Mouse (Mus musculus): ENCODE results near the gene 2210407C18Rik. TPM values are rescaled to one million over a fixed set of nuclear protein-coding genes. Genes with fewer than 3 reads are reported as not detected.

2210407C18Rik gene
- not detected in 2 replicates for polyA plus RNA-seq (2016; fragmentation: Nextera tagmentation; extraction: Ambion mirVana)

DNA sequence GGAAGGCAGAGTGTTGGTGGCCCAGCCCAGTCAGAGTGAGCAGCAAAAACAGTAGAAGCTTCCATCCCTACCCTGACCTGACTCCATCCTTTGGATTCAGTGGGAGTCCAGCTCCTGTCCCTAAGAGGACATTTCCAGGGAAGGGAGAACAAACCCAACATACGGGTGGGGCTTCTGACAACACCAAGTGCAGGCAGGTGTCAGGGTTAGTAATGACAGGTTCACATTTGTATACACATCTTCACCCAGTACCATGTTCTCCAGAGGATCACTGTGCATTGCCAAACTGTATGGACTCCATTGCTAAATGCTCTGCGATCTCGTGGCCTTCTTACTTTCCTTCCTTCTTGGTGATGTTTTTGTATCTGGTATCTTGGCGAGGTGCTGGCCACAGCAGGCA is at the start of gene 2210407C18Rik:
Gene 2210407C18Rik, minus strand, starts transcription at position 101 of the 400 bp plus-strand sequence.
- Histone ChIP-seq H3K27me3 (no peaks in the 10 kb centered on the region), H3K4me3 (replicated peaks) (no peak within 1 kb of the TSS), H3K27ac (no peak within 1 kb of the TSS), H3K9ac (replicated peaks) (no peak within 1 kb of the TSS), H3K4me1 (replicated peaks) (no peaks in the 10 kb centered on the region), H3K4me2 (no peak within 1 kb of the TSS), H3K36me3 (no peaks in the 10 kb centered on the region), H3K9me3 (no peaks in the 10 kb centered on the region)
- WGBS: 90% methylated on average over 4 of the region's 4 CpGs
- no peak for ATAC-seq (ENCODE audit: insufficient number of reproducible peaks, insufficient read depth, low FRiP score, low TSS enrichment, low read depth)

- Histone ChIP-seq H3K9me3 (no peaks in the 10 kb centered on the region), H3K27me3 (no peaks in the 10 kb centered on the region), H3K4me1 (replicated peaks) (no peaks in the 10 kb centered on the region), H3K36me3 (no peaks in the 10 kb centered on the region), H3K4me2 (no peak within 1 kb of the TSS), H3K4me3 (replicated peaks) (no peak within 1 kb of the TSS), H3K27ac (no peak within 1 kb of the TSS), H3K9ac (replicated peaks) (no peak within 1 kb of the TSS)
- no peak for ATAC-seq (ENCODE audit: insufficient number of reproducible peaks, insufficient read depth, low FRiP score, low TSS enrichment, low read depth)
- 79% methylated on average over 4 of the region's 4 CpGs for WGBS
Measured at GRCm38 (mm10) chr11:58658596-58658995, 42.7 kb upstream of the 2210407C18Rik start, which contains the start of gene Olfr322. TSS of gene Olfr322 (plus strand) at chr11:58658782.

GRCm38 (mm10) chr11:58655151-58655550 is 39.3 kb upstream of the 2210407C18Rik start:
- 92% methylated on average over 3 of the region's 3 CpGs for WGBS

GRCm38 (mm10) chr11:58643350-58643749 is 27.5 kb upstream of the 2210407C18Rik start:
- ATAC-seq (ENCODE audit: insufficient number of reproducible peaks, insufficient read depth, low FRiP score, low TSS enrichment, low read depth): no peak
- no peak overlapping the region for H3K27ac ChIP-seq
- peaks cover 11% of the 10 kb centered on the region for H3K4me1 ChIP-seq (replicated peaks)
- no peak overlapping the region for H3K4me2 ChIP-seq
- H3K4me3 ChIP-seq (replicated peaks): no peak overlapping the region
- 35% methylated on average over 6 of the region's 6 CpGs for WGBS
- H3K27me3 ChIP-seq: peaks cover 39% of the 10 kb centered on the region
- no peaks in the 10 kb centered on the region for H3K9me3 ChIP-seq
- H3K36me3 ChIP-seq: no peaks in the 10 kb centered on the region
- no peak overlapping the region for H3K9ac ChIP-seq (replicated peaks)

More at GRCm38 (mm10) chr11:58655151-58655550, 39.3 kb upstream of the 2210407C18Rik start:
- no peak overlapping the region for H3K4me2 ChIP-seq
- H3K9ac ChIP-seq (replicated peaks): no peak overlapping the region
- H3K4me1 ChIP-seq (replicated peaks): no peaks in the 10 kb centered on the region
- H3K36me3 ChIP-seq: no peaks in the 10 kb centered on the region
- no peak overlapping the region for H3K4me3 ChIP-seq (replicated peaks)
- no peaks in the 10 kb centered on the region for H3K9me3 ChIP-seq
- H3K27ac ChIP-seq: no peak overlapping the region
- H3K27me3 ChIP-seq: no peaks in the 10 kb centered on the region
- ATAC-seq (ENCODE audit: insufficient number of reproducible peaks, insufficient read depth, low FRiP score, low TSS enrichment, low read depth): no peak

DNA sequence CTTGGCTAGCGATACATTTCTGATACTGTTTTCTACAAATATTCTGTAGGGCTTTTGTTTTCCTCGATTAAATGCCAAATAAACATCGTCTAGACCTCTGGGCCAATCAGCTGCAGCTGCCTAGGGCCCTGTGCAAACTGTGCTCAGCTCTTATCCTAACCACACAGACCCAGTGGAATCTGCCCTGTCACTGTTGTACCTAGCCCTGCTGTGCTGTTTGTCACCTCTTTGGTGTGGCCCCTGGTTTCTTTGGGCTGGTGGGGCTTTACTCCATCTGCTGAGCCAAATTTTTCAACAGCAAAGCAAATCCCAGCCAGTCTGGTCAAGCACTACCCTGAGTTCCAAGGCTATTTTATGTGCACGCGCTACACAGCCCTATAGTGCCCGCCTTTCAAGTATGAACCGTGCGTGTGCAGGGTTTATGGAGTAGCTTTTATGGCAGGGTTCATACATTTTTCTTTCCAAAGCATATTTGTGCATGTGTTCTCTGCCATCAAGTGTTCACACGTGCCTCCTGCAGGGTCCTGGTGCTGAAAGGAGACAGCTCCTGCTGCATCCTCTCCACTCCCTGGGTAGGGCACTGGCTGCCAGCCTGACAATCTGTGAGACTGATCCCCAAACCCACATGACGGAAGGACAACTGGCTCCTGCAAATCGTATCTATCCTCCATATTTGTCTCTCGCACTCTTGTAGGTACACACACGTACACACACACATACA is 25.9 kb upstream of the 2210407C18Rik start:
- Histone ChIP-seq H3K27ac (no peak overlapping the region), H3K9me3 (no peaks in the 10 kb centered on the region), H3K4me2 (no peak overlapping the region), H3K4me3 (replicated peaks) (no peak overlapping the region), H3K9ac (replicated peaks) (no peak overlapping the region), H3K4me1 (replicated peaks) (peaks cover 11% of the 10 kb centered on the region), H3K36me3 (no peaks in the 10 kb centered on the region), H3K27me3 (peaks cover 44% of the 10 kb centered on the region)
- whole genome bisulfite sequencing: 83% methylated on average over 13 of the region's 13 CpGs
- peak; percentile 63; the same call in 1 of the 2 replicates for ATAC-seq (ENCODE audit: insufficient number of reproducible peaks, insufficient read depth, low FRiP score, low TSS enrichment, low read depth)

DNA sequence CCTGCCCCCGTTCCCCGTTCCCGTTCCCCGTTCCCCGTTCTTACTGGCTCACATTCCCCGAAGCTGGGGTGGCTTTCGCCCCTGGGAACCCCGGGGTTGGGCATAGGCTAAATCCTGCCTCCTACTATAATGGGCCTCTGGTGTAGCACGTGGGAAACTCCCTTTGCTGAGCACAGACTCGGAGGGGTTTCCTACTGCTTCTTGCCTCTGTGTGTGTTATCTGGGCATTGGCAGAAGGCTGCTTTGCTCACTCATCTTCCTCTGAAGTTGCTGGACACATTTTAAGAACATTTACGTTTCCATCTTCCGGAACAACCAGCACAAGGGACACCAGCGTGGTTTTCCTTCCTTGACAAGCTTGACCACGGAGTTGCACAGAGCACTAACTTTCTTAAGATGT is 25.2 kb upstream of the 2210407C18Rik start:
- Histone ChIP-seq H3K4me2 (peak overlapping the region; percentile 84), H3K27me3 (peaks cover 44% of the 10 kb centered on the region), H3K4me3 (replicated peaks) (peak overlapping the region; percentile 42), H3K9ac (replicated peaks) (0 out of 2 replicates have a peak overlapping the region, but pooled peaks have one; percentile 48), H3K9me3 (no peaks in the 10 kb centered on the region), H3K36me3 (no peaks in the 10 kb centered on the region), H3K4me1 (replicated peaks) (peaks cover 11% of the 10 kb centered on the region), H3K27ac (no peak overlapping the region)
- WGBS: 26% methylated on average over 14 of the region's 14 CpGs
- no peak for ATAC-seq (ENCODE audit: insufficient number of reproducible peaks, insufficient read depth, low FRiP score, low TSS enrichment, low read depth)

DNA sequence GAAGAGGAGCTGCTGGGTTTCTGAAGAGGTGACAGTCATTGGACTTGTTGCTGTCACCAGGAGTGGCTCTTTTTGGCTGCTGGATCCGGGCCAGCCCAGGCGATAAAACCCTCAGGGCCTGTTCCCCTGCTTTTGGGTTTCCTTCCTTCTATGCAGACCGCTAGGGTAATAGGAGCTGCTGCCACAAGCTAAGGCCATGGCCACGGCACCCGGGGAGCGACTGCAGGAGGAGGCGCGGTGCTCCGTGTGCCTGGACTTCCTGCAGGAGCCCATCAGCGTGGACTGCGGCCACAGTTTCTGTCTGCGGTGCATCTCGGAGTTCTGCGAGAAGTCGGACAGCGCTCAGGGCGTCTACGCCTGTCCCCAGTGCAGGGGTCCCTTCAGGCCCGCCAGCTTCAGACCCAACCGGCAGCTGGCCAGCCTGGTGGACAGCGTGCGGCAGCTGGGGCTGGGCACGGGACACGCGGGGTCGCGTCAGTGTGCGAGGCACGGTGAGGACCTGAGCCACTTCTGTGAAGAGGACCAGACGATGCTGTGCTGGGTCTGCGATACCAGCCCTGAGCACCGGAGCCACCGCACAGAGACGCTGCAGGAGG is 24.5 kb upstream of the 2210407C18Rik start, which contains the start of gene Trim58:
Gene Trim58, plus strand, starts transcription at position 194 of the 596 bp plus-strand sequence.
- H3K9ac ChIP-seq (replicated peaks): peak within 1 kb of the TSS; percentile 48; the same call in 1 of the 2 replicates

GRCm38 (mm10) chr11:58638176-58638701 is 22.4 kb upstream of the 2210407C18Rik start:
- ATAC-seq (ENCODE audit: insufficient number of reproducible peaks, insufficient read depth, low FRiP score, low TSS enrichment, low read depth): no peak
- 34% methylated on average over 7 of the region's 7 CpGs for WGBS
- Histone ChIP-seq H3K4me3 (replicated peaks) (no peak overlapping the region), H3K4me1 (replicated peaks) (peaks cover 11% of the 10 kb centered on the region), H3K9ac (replicated peaks) (no peak overlapping the region), H3K4me2 (no peak overlapping the region), H3K27ac (no peak overlapping the region), H3K27me3 (peaks cover 44% of the 10 kb centered on the region), H3K9me3 (no peaks in the 10 kb centered on the region), H3K36me3 (no peaks in the 10 kb centered on the region)

More for the DNA sequence above, 24.5 kb upstream of the 2210407C18Rik start, which contains the start of gene Trim58:
- Histone ChIP-seq H3K36me3 (no peaks in the 10 kb centered on the region), H3K27ac (no peak within 1 kb of the TSS), H3K9me3 (no peaks in the 10 kb centered on the region), H3K4me2 (peak within 1 kb of the TSS; percentile 84), H3K4me1 (replicated peaks) (peaks cover 11% of the 10 kb centered on the region), H3K27me3 (peaks cover 41% of the 10 kb centered on the region), H3K4me3 (replicated peaks) (peak within 1 kb of the TSS; percentile 42)
- whole genome bisulfite sequencing: 5% methylated on average over 34 of the region's 34 CpGs
- peak; percentile 66; the same call in 1 of the 2 replicates for ATAC-seq (ENCODE audit: insufficient number of reproducible peaks, insufficient read depth, low FRiP score, low TSS enrichment, low read depth)

DNA sequence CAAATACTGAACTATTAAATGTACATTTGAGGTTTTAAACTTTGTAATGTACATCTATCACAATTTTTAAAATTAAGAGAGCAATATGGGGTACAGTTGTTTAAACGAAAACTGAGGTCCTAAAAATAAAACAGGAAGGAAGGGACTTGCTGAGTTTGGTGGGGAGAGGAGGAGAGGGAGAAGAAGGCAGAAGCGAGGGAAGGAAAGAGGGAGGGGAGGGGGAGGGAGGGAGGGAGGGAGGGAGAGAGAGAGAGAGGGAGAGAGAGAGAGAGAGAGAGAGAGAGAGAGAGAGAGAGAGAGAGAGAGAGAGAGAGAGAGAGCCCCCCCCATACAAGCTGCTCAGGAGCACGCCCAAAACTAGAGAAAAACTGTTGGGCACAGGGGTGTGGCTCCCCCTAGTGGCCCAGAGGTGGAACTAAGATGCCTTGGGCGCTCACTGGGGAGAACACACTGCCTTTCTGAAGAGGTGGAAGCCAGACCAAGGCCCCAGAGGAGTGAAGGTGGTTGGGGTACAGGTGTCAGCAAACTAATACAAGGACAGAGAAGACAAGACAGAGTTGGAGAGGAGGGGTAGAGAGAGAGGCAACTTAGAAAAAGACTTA is 20.6 kb upstream of the 2210407C18Rik start:
- ATAC-seq (ENCODE audit: insufficient number of reproducible peaks, insufficient read depth, low FRiP score, low TSS enrichment, low read depth): no peak
- Histone ChIP-seq H3K9ac (replicated peaks) (no peak overlapping the region), H3K36me3 (no peaks in the 10 kb centered on the region), H3K4me1 (replicated peaks) (peaks cover 11% of the 10 kb centered on the region), H3K4me2 (no peak overlapping the region), H3K4me3 (replicated peaks) (no peak overlapping the region), H3K9me3 (no peaks in the 10 kb centered on the region), H3K27me3 (peaks cover 37% of the 10 kb centered on the region), H3K27ac (no peak overlapping the region)
- WGBS: 20% methylated on average over 4 of the region's 4 CpGs

DNA sequence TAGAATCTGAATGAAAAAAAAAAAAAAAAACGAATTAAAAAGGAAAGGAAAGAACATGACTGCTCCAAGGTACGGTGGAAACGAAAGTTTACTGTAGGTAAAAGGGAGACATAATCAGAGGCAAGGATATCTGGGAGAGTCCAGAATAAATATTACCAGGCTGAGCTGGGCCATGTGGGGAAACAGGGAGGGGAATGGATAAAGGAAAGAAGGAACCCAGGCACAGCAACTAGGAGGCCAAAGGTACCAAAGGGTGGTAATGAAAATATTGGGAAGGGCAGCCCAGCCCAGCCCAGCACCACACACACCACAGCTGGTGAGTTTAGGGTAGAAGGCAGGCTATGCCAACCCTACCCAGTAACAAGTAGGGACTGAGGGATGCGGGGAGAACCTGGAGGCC is 19.0 kb upstream of the 2210407C18Rik start:
- WGBS: 65% methylated on average over 4 of the region's 4 CpGs
- Histone ChIP-seq H3K4me1 (replicated peaks) (no peaks in the 10 kb centered on the region), H3K4me2 (no peak overlapping the region), H3K9me3 (no peaks in the 10 kb centered on the region), H3K4me3 (replicated peaks) (no peak overlapping the region), H3K27ac (no peak overlapping the region), H3K9ac (replicated peaks) (no peak overlapping the region), H3K36me3 (no peaks in the 10 kb centered on the region), H3K27me3 (peaks cover 23% of the 10 kb centered on the region)
- ATAC-seq (ENCODE audit: insufficient number of reproducible peaks, insufficient read depth, low FRiP score, low TSS enrichment, low read depth): no peak

- Histone ChIP-seq H3K4me2 (no peak within 1 kb of the TSS), H3K4me1 (replicated peaks) (no peaks in the 10 kb centered on the region), H3K4me3 (replicated peaks) (no peak within 1 kb of the TSS), H3K27ac (no peak within 1 kb of the TSS), H3K36me3 (no peaks in the 10 kb centered on the region), H3K27me3 (0 out of 2 replicates have a peak, but pooled peaks cover 3% of the 10 kb centered on the region), H3K9me3 (no peaks in the 10 kb centered on the region), H3K9ac (replicated peaks) (no peak within 1 kb of the TSS)
- ATAC-seq (ENCODE audit: insufficient number of reproducible peaks, insufficient read depth, low FRiP score, low TSS enrichment, low read depth): no peak
- 75% methylated on average over 5 of the region's 5 CpGs for WGBS
Measured at GRCm38 (mm10) chr11:58630401-58630800, 14.5 kb upstream of the 2210407C18Rik start, which contains the start of gene Olfr323. TSS of gene Olfr323 (minus strand) at chr11:58630501.

Measured in limb, embryonic 12.5 days (tissue).